Mouse (Mus musculus): ENCODE results near the gene Aldh1l2. TPM values are rescaled to one million over a fixed set of nuclear protein-coding genes. Genes with fewer than 3 reads are reported as not detected.
"Not testable (repeated sequence)": the region's sequence is repeated elsewhere in the genome, so short reads cannot be mapped to it uniquely, and the experiment has no call there.

The Aldh1l2 gene
- total RNA-seq, 2 experiments from 2014 or later = 1.7 to 2.4 TPM

- intact Hi-C loops (cut with DNase I) = no loop called here
- TF ChIP-seq CTCF (IDR thresholded peaks at IDR 0.05) = no peak
- no peak overlapping the region for H3K27ac ChIP-seq
- DNase-seq (ENCODE audit: extremely low spot score in 1 of 2, low spot score in 2 of 2) = no peak
- no peak overlapping the region for H3K4me3 ChIP-seq
Observed at GRCm38 (mm10) chr10:83530384-83530967, 3.5 kb downstream of the Aldh1l2 start.

GRCm38 (mm10) chr10:83524238-83524637, 9.7 kb downstream of the Aldh1l2 start:
- DNase-seq (ENCODE audit: extremely low spot score in 1 of 2, low spot score in 2 of 2); H3K4me3 ChIP-seq; H3K27ac ChIP-seq; intact Hi-C loops (cut with DNase I): not testable (repeated sequence)

- H3K4me3 ChIP-seq = no peak overlapping the region
- peak; percentile 31; the same call in 1 of the 2 replicates for TF ChIP-seq CTCF (IDR thresholded peaks at IDR 0.05)
- DNase-seq (ENCODE audit: extremely low spot score in 1 of 2, low spot score in 2 of 2) = no peak
- intact Hi-C loops (cut with DNase I) = no loop called here
- H3K27ac ChIP-seq = no peak overlapping the region
Observed at GRCm38 (mm10) chr10:83520990-83521389, 12.9 kb downstream of the Aldh1l2 start.

GRCm38 (mm10) chr10:83513736-83514135, 20.2 kb downstream of the Aldh1l2 start:
- no peak overlapping the region for H3K27ac ChIP-seq
- no peak for DNase-seq (ENCODE audit: extremely low spot score in 1 of 2, low spot score in 2 of 2)
- TF ChIP-seq CTCF (IDR thresholded peaks at IDR 0.05) = no peak
- H3K4me3 ChIP-seq = no peak overlapping the region
- intact Hi-C loops (cut with DNase I) = no loop called here

GRCm38 (mm10) chr10:83511304-83511703, 22.6 kb downstream of the Aldh1l2 start:
- DNase-seq (ENCODE audit: extremely low spot score in 1 of 2, low spot score in 2 of 2) = no peak
- intact Hi-C loops (cut with DNase I) = no loop called here
- H3K4me3 ChIP-seq = no peak overlapping the region
- H3K27ac ChIP-seq = no peak overlapping the region
- no peak for TF ChIP-seq CTCF (IDR thresholded peaks at IDR 0.05)

GRCm38 (mm10) chr10:83508962-83509660, 24.8 kb downstream of the Aldh1l2 start:
- DNase-seq (ENCODE audit: extremely low spot score in 1 of 2, low spot score in 2 of 2) = peak; percentile 11 to 12
- peak; percentile 47 for TF ChIP-seq CTCF (IDR thresholded peaks at IDR 0.05)
- Histone ChIP-seq H3K4me3 (no peak overlapping the region), H3K27ac (no peak overlapping the region)
- intact Hi-C loops (cut with DNase I) = no loop called here

GRCm38 (mm10) chr10:83497321-83497720, 36.6 kb downstream of the Aldh1l2 start:
- no peak for DNase-seq (ENCODE audit: extremely low spot score in 1 of 2, low spot score in 2 of 2)
- intact Hi-C loops (cut with DNase I) = no loop called here
- H3K4me3 ChIP-seq = no peak overlapping the region
- TF ChIP-seq CTCF (IDR thresholded peaks at IDR 0.05) = no peak
- no peak overlapping the region for H3K27ac ChIP-seq

- H3K27ac ChIP-seq = no peak overlapping the region
- no peak overlapping the region for H3K4me3 ChIP-seq
- intact Hi-C loops (cut with DNase I) = no loop called here
- DNase-seq (ENCODE audit: extremely low spot score in 1 of 2, low spot score in 2 of 2) = no peak
- TF ChIP-seq CTCF (IDR thresholded peaks at IDR 0.05) = no peak
Observed at GRCm38 (mm10) chr10:83490506-83490905, 43.4 kb downstream of the Aldh1l2 start.

- Histone ChIP-seq H3K27ac (no peak overlapping the region), H3K4me3 (no peak overlapping the region)
- intact Hi-C loops (cut with DNase I) = no loop called here
- DNase-seq (ENCODE audit: extremely low spot score in 1 of 2, low spot score in 2 of 2) = no peak
- TF ChIP-seq CTCF (IDR thresholded peaks at IDR 0.05) = no peak
Observed at GRCm38 (mm10) chr10:83477286-83477685, 56.7 kb downstream of the Aldh1l2 start.

GRCm38 (mm10) chr10:83475226-83475625, 58.7 kb downstream of the Aldh1l2 start:
- DNase-seq (ENCODE audit: extremely low spot score in 1 of 2, low spot score in 2 of 2) = no peak
- Histone ChIP-seq H3K4me3 (no peak overlapping the region), H3K27ac (no peak overlapping the region)
- TF ChIP-seq CTCF (IDR thresholded peaks at IDR 0.05) = no peak
- intact Hi-C loops (cut with DNase I) = no loop called here

GRCm38 (mm10) chr10:83457531-83457930, 76.4 kb downstream of the Aldh1l2 start:
- Histone ChIP-seq H3K27ac (no peak overlapping the region), H3K4me3 (no peak overlapping the region)
- TF ChIP-seq CTCF (IDR thresholded peaks at IDR 0.05) = no peak
- intact Hi-C loops (cut with DNase I) = no loop called here
- DNase-seq (ENCODE audit: extremely low spot score in 1 of 2, low spot score in 2 of 2) = no peak

- no peak for TF ChIP-seq CTCF (IDR thresholded peaks at IDR 0.05)
Observed at GRCm38 (mm10) chr10:83448582-83448981, 85.4 kb downstream of the Aldh1l2 start.

More at GRCm38 (mm10) chr10:83448582-83448981, 85.4 kb downstream of the Aldh1l2 start:
- intact Hi-C loops (cut with DNase I) = no loop called here
- H3K27ac ChIP-seq = no peak overlapping the region
- H3K4me3 ChIP-seq = no peak overlapping the region
- no peak for DNase-seq (ENCODE audit: extremely low spot score in 1 of 2, low spot score in 2 of 2)

Other genes with a start within 250 kb of the Aldh1l2 start
- gene Slc41a2, start 196.3 kb downstream of the Aldh1l2 start, total RNA-seq (2021) = 10 to 100 TPM; 26.3 to 26.8 TPM
- gene D10Wsu102e, start 173.9 kb downstream of the Aldh1l2 start, total RNA-seq (2021) = 1 to 10 TPM; 3.9 to 4.5 TPM
- 10 to 100 TPM; 24.1 to 25.5 TPM for gene Washc4, start 9.6 kb upstream of the Aldh1l2 start, total RNA-seq (2021)
- gene Appl2, start 114.6 kb upstream of the Aldh1l2 start, total RNA-seq (2021) = 10 to 100 TPM; 67.8 to 69.2 TPM
- gene 1500009L16Rik, start 188.7 kb upstream of the Aldh1l2 start, total RNA-seq (2021) = 10 to 100 TPM; 19.4 TPM

Data from left cerebral cortex, adult 2 months (tissue).